Mouse (Mus musculus) lung, postnatal 0 days (tissue): ENCODE results near the gene Capn13. TPM values are rescaled to one million over a fixed set of nuclear protein-coding genes. Genes with fewer than 3 reads are reported as not detected.

Source experiments
- ATAC-seq: fragments of 200-750 bp; cut with Nextera tagmentation; 2 replicates; pipeline ENCODE4 v1.8.0; 2017; ENCODE audit warnings: moderate library complexity
- DNase-seq: peaks from one replicate; pipeline ENCODE4 v3.0.0-alpha.2; 2016; ENCODE audit warnings: low spot score
- H3K27ac ChIP-seq: fragments of 300-500 bp; sonication (generic); 2 replicates; pipeline ENCODE4 v1.5.1; 2014; ENCODE audit warnings: antibody characterized with exemption, mild to moderate bottlenecking, low read length, mixed read lengths
- H3K27me3 ChIP-seq: fragments of 300-500 bp; sonication (generic); replicated peaks from 2 replicates; pipeline ENCODE4 v1.6.1; 2014; ENCODE audit warnings: low read length, mixed read lengths; ENCODE audit not compliant: insufficient read depth
- H3K36me3 ChIP-seq: fragments of 300-500 bp; sonication (generic); 2 replicates; pipeline ENCODE4 v1.6.1; 2014; ENCODE audit warnings: low read length, mixed read lengths; ENCODE audit not compliant: insufficient read depth
- H3K4me1 ChIP-seq: fragments of 300-500 bp; sonication (generic); 2 replicates; pipeline ENCODE4 v1.6.1; 2014; ENCODE audit warnings: antibody characterized with exemption, low read depth, low read length, mixed read lengths; ENCODE audit not compliant: insufficient read depth
- H3K4me2 ChIP-seq: fragments of 300-500 bp; sonication (generic); replicated peaks from 2 replicates; pipeline ENCODE4 v1.6.1; 2014; ENCODE audit warnings: low read depth, mild to moderate bottlenecking, low read length, moderate library complexity, mixed read lengths
- H3K4me3 ChIP-seq: fragments of 300-500 bp; sonication (generic); 2 replicates; pipeline ENCODE4 v1.5.1; 2014; ENCODE audit warnings: low read depth, low read length
- H3K9ac ChIP-seq: fragments of 300-500 bp; sonication (generic); replicated peaks from 2 replicates; pipeline ENCODE4 v1.6.1; 2014; ENCODE audit warnings: low read depth, mild to moderate bottlenecking
- H3K9me3 ChIP-seq: fragments of 300-500 bp; sonication (generic); 2 replicates; pipeline ENCODE4 v1.6.1; 2016; ENCODE audit warnings: low read length, mixed read lengths
- CTCF ChIP-seq: IDR thresholded peaks from 2 replicates; pipeline ENCODE4 v1.5.1; 2016; ENCODE audit warnings: antibody characterized with exemption, mild to moderate bottlenecking
- EP300 ChIP-seq: IDR thresholded peaks from 2 replicates; pipeline ENCODE4 v1.6.1; 2016; ENCODE audit warnings: antibody characterized with exemption, mild to moderate bottlenecking, control low read depth
- WGBS: fragments of 180-500 bp; shearing (Covaris S2); extraction: QIAGEN DNeasy Blood & Tissue Kit; methylation state at CpG from one replicate; pipeline ENCODE4 v1.1.7; 2014; 5-methylcytosine and 5-hydroxymethylcytosine counted together
- polyA plus RNA-seq: library from polyadenylated mRNA; unstranded; fragments of >200 nt; fragmentation: Nextera tagmentation; extraction: Ambion mirVana; gene quantifications from 2 replicates; pipeline ENCODE4 v1.2.1, GENCODE M21; 2015

The Capn13 gene
- polyA plus RNA-seq = not detected in 2 replicates

GRCm38 (mm10) chr17:73400862-73401261, at the start of gene Capn13:
Gene Capn13, minus strand, starts transcription at chr17:73400866.
- Histone ChIP-seq H3K4me2 (no peak within 1 kb of the TSS), H3K4me1 (no peaks in the 10 kb centered on the region), H3K4me3 (no peak within 1 kb of the TSS), H3K9ac (no peak within 1 kb of the TSS), H3K9me3 (no peaks in the 10 kb centered on the region), H3K27me3 (no peaks in the 10 kb centered on the region), H3K36me3 (no peaks in the 10 kb centered on the region), H3K27ac (no peak within 1 kb of the TSS)
- DNase-seq = no peak
- 63% methylated on average over 2 of the region's 2 CpGs for WGBS
- ATAC-seq = no peak
- TF ChIP-seq CTCF (no peak), EP300 (no peak)

- H3K27me3 ChIP-seq = no peaks in the 10 kb centered on the region
- H3K4me2 ChIP-seq = no peak overlapping the region
- no peak overlapping the region for H3K4me3 ChIP-seq
- H3K4me1 ChIP-seq = no peaks in the 10 kb centered on the region
- ATAC-seq (no peak), DNase-seq (no peak)
- H3K9ac ChIP-seq = no peak overlapping the region
- TF ChIP-seq EP300 (no peak), CTCF (no peak)
- H3K9me3 ChIP-seq = no peaks in the 10 kb centered on the region
- H3K27ac ChIP-seq = no peak overlapping the region
- no peaks in the 10 kb centered on the region for H3K36me3 ChIP-seq
Measured at GRCm38 (mm10) chr17:73449104-73449503, 48.4 kb upstream of the Capn13 start.

DNA sequence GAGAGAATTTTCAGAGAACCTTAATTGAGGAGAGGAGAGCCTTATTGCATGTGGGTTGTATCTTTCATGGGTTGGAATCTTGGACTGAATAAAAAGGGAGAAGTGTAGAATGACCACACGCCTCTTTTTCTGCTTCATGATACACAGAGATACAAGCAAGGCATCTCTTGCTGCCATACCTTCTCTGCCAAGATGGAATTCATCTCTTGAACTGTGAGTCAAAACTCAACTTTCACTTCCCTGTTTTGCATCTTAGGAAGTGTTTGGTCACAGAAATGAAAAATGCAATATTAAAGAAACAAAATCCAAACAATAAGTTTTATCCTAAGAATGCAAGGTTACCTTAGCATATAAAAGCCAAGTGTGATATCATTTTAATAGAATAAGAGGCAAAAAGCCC, 40.1 kb upstream of the Capn13 start:
- no peak overlapping the region for H3K4me3 ChIP-seq
- TF ChIP-seq EP300 (no peak), CTCF (no peak)
- ATAC-seq = no peak
- H3K9me3 ChIP-seq = no peaks in the 10 kb centered on the region
- H3K36me3 ChIP-seq = no peaks in the 10 kb centered on the region
- 74% methylated on average over 1 of the region's 1 CpGs for WGBS
- H3K4me2 ChIP-seq = no peak overlapping the region
- no peak overlapping the region for H3K27ac ChIP-seq
- H3K4me1 ChIP-seq = no peaks in the 10 kb centered on the region
- no peaks in the 10 kb centered on the region for H3K27me3 ChIP-seq
- H3K9ac ChIP-seq = no peak overlapping the region
- no peak for DNase-seq

GRCm38 (mm10) chr17:73432564-73433006, 31.9 kb upstream of the Capn13 start:
- no peaks in the 10 kb centered on the region for H3K36me3 ChIP-seq
- no peaks in the 10 kb centered on the region for H3K4me1 ChIP-seq
- no peaks in the 10 kb centered on the region for H3K9me3 ChIP-seq
- ATAC-seq (no peak), DNase-seq (no peak)
- no peak overlapping the region for H3K9ac ChIP-seq
- H3K4me2 ChIP-seq = no peak overlapping the region
- H3K27me3 ChIP-seq = no peaks in the 10 kb centered on the region
- 39% methylated on average over 2 of the region's 2 CpGs for WGBS
- TF ChIP-seq CTCF = no peak
- no peak for TF ChIP-seq EP300
- H3K4me3 ChIP-seq = no peak overlapping the region
- no peak overlapping the region for H3K27ac ChIP-seq

GRCm38 (mm10) chr17:73432058-73432457, 31.4 kb upstream of the Capn13 start:
- H3K27me3 ChIP-seq = no peaks in the 10 kb centered on the region
- no peaks in the 10 kb centered on the region for H3K36me3 ChIP-seq
- 78% methylated on average over 1 of the region's 1 CpGs for WGBS
- no peak overlapping the region for H3K4me2 ChIP-seq
- H3K9me3 ChIP-seq = no peaks in the 10 kb centered on the region
- H3K4me1 ChIP-seq = no peaks in the 10 kb centered on the region
- TF ChIP-seq EP300 = no peak
- no peak for TF ChIP-seq CTCF
- DNase-seq (no peak), ATAC-seq (no peak)
- no peak overlapping the region for H3K9ac ChIP-seq
- no peak overlapping the region for H3K4me3 ChIP-seq
- no peak overlapping the region for H3K27ac ChIP-seq

DNA sequence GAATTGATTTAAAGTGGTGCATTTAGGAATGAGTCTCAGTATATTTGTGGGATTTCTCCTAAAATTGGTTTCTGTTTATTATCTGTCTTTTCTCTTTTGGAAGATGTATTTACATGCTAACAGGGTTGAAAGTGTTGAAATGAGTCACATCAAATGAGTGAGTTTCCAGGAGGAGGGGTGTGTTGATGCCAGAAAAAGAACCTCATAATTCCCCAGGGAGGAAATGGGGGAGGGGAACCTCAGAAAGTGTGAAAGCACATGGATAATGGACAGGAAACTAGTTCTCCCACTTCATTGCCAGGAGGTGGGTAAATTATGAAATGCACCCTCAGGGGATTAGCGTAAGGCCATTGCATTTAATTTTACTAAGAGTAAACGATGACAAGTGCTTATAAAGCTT, 16.7 kb upstream of the Capn13 start:
- H3K9ac ChIP-seq = no peak overlapping the region
- no peak overlapping the region for H3K4me2 ChIP-seq
- no peak for ATAC-seq
- no peak for DNase-seq
- no peaks in the 10 kb centered on the region for H3K36me3 ChIP-seq
- no peaks in the 10 kb centered on the region for H3K4me1 ChIP-seq
- no peaks in the 10 kb centered on the region for H3K9me3 ChIP-seq
- H3K27me3 ChIP-seq = no peaks in the 10 kb centered on the region
- TF ChIP-seq EP300 (no peak), CTCF (no peak)
- no peak overlapping the region for H3K4me3 ChIP-seq
- 63% methylated on average over 2 of the region's 2 CpGs for WGBS
- no peak overlapping the region for H3K27ac ChIP-seq

DNA sequence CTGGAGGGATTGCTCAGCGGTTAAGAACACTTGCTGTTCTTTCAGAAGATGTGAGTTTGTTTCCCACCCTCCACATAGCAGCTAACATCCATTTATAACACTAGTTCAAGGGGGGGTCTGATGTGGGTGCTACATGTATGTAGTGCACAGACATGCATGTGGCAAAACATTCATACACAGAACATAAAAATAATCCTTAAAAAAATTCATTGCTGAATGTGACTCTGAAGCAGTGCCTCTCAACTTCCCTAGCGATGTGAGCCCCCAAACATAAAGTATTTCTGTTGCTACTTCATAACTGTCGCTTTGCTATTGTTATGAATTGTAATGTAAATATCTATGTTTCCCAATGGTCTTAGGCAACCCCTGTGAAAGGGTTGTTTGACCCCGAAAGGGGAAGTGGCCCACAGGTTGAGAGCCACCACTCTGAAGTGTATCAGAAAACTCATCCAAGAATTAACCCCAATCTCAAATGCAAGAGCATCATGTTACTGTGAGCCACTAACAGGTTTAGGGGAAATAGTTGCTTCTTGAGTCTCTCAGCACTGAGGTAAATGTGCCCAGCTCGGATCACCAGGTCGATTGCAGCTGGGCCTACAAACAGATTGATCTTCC, 15.6 kb upstream of the Capn13 start:
- Histone ChIP-seq H3K27me3 (no peaks in the 10 kb centered on the region), H3K4me1 (no peaks in the 10 kb centered on the region), H3K36me3 (no peaks in the 10 kb centered on the region), H3K9me3 (no peaks in the 10 kb centered on the region), H3K9ac (no peak overlapping the region), H3K27ac (no peak overlapping the region), H3K4me3 (no peak overlapping the region), H3K4me2 (no peak overlapping the region)
- no peak for DNase-seq
- TF ChIP-seq EP300 (no peak), CTCF (no peak)
- no peak for ATAC-seq
- 51% methylated on average over 6 of the region's 6 CpGs for WGBS
